Comparison of ENCODE assay signal across 27 mouse cellular contexts in genomic region chr2:164975611-164976010, GRCm38 (mm10).
"Had no signal": no experiment of that assay in that cellular context is flagged by ENCODE, and none has a peak within 500 bp of the region (broad histone marks: within the 10 kb centered on the region; RNA-seq: fewer than 3 reads in every experiment).

No protein-coding gene starts in this region.

- H3K4me2 ChIP-seq: limb, embryonic 13.5 days; liver, embryonic 12.5 days; liver, embryonic 15.5 days; lung, embryonic 15.5 days; midbrain, embryonic 13.5 days; neural tube, embryonic 12.5 days; neural tube, embryonic 15.5 days had no signal

- H3K4me1 ChIP-seq: liver, embryonic 12.5 days; liver, embryonic 15.5 days; lung, embryonic 15.5 days had no signal

- H3K36me3 ChIP-seq: limb, embryonic 10.5 days; limb, embryonic 13.5 days; liver, embryonic 12.5 days; liver, embryonic 15.5 days; lung, embryonic 15.5 days; midbrain, embryonic 10.5 days; neural tube, embryonic 12.5 days had no signal

- H3K9ac ChIP-seq: limb, embryonic 13.5 days; liver, embryonic 12.5 days; liver, embryonic 15.5 days; lung, embryonic 15.5 days; midbrain, embryonic 13.5 days; neural tube, embryonic 12.5 days; neural tube, embryonic 15.5 days had no signal

- DNase-seq: kidney, adult 9 months; kidney, postnatal 14 days; kidney, postnatal 4 days; layer of hippocampus, adult 9-11 months; layer of hippocampus, postnatal 36 days; liver; lung, adult 18-20 months; lung, postnatal 10 days; lung, postnatal 36 days; right cerebral cortex, adult 18-20 months; right cerebral cortex, postnatal 14 days; right cerebral cortex, postnatal 4 days; thymus, adult 2 months; thymus, postnatal 14 days; thymus, postnatal 4 days had no signal

- H3K4me3 ChIP-seq: left cerebral cortex, adult 2 months; limb, embryonic 10.5 days; limb, embryonic 13.5 days; liver, embryonic 12.5 days; liver, embryonic 15.5 days; lung, embryonic 15.5 days; megakaryocyte, embryonic 14.5 days; midbrain, embryonic 10.5 days; midbrain, embryonic 13.5 days; neural tube, embryonic 12.5 days; neural tube, embryonic 15.5 days had no signal

- H3K9me3 ChIP-seq: limb, embryonic 10.5 days; limb, embryonic 13.5 days; liver, embryonic 12.5 days; liver, embryonic 15.5 days; lung, embryonic 15.5 days; megakaryocyte, embryonic 14.5 days; midbrain, embryonic 10.5 days; midbrain, embryonic 13.5 days; neural tube, embryonic 12.5 days; neural tube, embryonic 15.5 days had no signal

- H3K27ac ChIP-seq: limb, embryonic 10.5 days; limb, embryonic 13.5 days; liver, embryonic 12.5 days; liver, embryonic 15.5 days; lung, embryonic 15.5 days; midbrain, embryonic 10.5 days; midbrain, embryonic 13.5 days; neural tube, embryonic 12.5 days; neural tube, embryonic 15.5 days; stomach, postnatal 0 days had no signal

- ATAC-seq: liver, embryonic 12.5 days; midbrain, embryonic 13.5 days had no signal
